Mouse (Mus musculus): ENCODE measurements around the gene Pnrc1.

DNA sequence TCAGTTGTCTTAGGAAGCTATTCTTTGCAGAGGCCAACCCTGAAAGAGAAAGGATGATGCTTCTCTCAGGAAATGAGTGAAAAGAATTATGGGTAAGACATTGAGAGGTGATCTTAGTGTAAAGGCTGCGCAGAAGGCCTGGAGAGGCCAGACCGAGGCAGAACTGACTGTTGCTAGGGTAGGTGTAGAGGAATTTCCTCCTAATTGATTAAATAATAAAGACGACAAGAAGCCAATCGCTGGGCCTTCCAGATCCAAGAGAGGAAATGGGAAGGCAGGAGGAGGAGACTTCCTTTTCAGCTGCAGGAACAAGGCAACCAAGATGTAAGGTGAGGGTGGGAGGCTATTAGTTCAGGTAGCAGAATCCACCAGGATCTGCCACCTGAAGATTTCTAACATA is 35.3 kb downstream of the Pnrc1 start:
- TF ChIP-seq POLR2A (IDR thresholded peaks at IDR 0.05; ENCODE audit: low read depth, low read length): no peak
- no peak for TF ChIP-seq CTCF (conservative IDR thresholded peaks at IDR 0.05; ENCODE audit: insufficient read depth, insufficient read length, low read depth, low read length)
